Mouse (Mus musculus) heart, adult 8-10 months (tissue): Measurements from ENCODE around the gene Grk1. TPM values are rescaled to one million over a fixed set of nuclear protein-coding genes. Genes with fewer than 3 reads are reported as not detected.

Source experiments
- DNase-seq: peaks from one replicate; pipeline ENCODE4 v3.0.0; 2022; ENCODE audit warnings: low spot score
- total RNA-seq, 4 experiments: library from RNA; stranded (reverse); gene quantifications; 2 replicates each; pipeline ENCODE4 v1.2.4; 2022

Gene Grk1
- total RNA-seq: not detected

DNA sequence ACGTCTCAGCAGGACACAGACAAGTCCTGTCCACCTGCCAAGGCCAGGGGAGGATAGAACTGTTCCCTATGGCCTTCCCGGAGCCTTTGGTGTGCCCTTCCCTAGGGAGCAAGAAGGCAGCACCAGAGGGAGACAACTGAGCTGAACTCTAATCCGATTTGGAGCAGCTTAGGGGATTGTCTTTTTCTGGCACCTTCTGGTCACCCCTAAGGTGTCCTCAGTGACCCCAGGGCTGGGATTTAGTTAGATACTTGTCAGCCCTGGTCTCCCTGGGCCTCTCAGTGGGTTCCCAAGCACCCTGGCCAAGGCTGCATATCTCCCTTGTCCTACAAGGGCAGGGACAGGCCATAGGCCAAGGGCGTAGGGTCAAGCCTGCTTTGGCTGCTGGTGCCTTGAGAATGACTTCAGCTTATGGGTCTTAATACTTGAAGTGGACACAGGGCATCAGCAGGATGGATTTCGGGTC is at the start of gene Grk1:
TSS of gene Grk1 (plus strand) at position 416 of the 466 bp plus-strand sequence.
- DNase-seq: no peak

DNA sequence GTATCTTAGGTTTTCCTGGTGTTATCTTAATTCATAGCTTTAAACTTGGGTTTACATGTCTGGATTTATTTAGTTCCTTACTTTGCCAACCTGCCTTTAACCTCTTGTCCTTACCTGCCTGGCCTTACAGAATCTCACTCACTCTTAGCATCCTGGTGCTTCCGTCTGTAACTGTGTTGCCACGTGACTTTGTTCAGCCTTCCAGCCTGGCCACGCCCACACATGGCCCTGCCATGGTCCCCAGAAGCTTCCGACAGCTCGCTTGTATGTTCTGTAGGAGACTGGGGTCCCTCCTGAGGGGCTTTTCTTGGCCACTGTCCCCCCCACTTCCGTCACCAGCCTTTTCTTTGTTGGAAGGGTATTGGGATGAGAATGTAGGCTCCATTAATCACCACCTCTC is 48.7 kb upstream of the Grk1 start:
- DNase-seq: no peak

DNA sequence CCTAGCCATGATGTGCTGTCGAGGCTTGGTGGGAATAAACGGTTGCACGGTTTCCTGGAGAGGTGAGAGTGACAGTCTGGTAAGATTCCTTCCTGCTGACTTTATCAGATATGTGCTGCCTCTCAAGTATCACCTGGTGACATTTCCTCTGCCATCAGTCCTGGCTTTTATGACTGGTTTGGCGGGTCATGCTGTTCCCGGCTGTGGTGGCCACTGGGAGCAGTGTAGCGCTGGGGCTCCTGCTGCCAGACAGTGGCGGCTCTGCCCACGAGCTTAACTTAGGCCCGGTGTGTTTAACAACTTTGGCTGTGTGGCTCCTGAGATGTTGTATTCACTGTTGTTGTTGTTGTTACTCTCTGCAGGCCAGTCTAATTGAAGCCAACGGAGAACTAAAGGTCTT is 48.2 kb upstream of the Grk1 start:
- DNase-seq: no peak

DNA sequence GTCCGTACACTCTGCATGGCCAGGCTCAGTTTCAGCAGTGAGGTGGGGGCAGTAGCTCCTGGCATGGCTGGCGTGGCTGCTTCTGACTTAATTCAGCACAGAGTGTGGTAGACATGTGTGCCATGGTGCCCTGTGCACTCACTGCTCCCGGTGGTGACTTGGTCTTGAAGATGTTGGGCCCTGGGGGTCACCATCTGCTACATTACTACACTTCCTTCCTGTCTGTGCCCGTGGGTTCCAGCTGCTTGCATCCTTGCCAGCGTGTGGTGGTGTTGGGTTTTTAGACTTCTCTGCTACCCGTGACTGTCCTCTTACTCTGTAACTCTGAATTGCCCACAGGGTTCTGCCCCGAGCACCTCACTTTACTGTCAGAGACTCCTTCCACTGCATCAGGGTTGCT is 44.7 kb upstream of the Grk1 start:
- DNase-seq: no peak

DNA sequence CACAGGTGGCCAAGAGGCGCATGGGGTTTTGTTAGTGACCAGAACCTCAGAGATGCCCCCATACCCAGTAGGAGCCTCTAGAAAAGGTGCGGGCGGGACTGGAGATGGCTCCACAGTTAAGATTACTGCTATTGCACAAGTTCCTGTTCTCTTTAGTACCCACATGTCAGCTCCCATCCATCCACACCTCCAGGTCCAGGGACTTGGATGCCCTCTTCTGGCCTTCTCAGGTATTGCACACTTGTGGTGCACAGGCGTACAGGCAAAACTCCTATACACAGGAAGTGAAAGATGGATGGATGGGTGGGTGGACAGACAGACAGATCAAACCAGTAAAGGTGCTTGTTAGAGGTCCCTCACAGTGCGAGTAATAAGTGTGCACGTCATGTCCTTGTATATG is 43.0 kb upstream of the Grk1 start:
- no peak for DNase-seq

DNA sequence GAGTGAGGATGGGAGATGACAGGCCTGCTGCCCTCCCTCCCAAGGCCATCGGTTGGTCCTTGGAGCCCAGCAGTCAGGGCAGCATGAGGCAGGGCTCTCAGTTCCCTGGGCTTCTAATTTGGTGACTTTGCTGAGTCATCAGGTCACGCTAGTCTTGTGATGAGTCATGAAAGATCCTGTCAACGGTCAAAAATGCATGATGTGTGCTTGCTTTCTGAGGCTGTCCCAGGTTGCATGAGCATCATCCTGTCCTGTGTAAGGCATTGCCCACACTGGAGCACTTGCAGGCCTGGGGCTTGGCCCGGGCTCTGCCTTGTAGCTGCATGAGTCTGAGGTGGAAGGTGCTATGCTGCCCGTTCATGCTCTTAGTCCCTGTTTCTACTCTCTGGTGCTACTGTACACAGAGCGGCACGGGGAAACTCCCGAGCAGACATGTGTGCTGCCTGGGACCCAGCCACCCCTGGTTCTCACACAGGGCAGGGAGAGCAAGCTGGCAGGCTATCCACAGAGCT is 31.7 kb upstream of the Grk1 start:
- no peak for DNase-seq

DNA sequence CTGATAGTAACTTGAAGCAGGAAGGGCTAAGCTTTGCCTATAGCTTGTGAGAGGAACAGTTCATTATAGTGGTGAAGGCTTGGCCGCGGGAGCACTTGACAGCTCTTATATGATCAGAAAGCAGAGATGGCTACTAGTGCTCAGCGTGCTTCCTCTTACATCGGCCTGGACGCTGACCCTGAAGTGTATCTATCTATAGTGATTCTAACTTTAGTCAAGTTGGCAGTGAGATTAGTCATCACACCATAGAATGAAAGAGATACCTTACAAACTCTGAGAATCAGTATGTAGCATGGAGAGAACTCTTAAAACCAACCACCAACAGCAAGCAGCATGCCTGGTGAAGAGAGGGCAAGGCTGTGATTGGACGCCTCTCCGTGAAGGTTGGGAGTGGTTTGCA is 23.3 kb upstream of the Grk1 start:
- DNase-seq: no peak

DNA sequence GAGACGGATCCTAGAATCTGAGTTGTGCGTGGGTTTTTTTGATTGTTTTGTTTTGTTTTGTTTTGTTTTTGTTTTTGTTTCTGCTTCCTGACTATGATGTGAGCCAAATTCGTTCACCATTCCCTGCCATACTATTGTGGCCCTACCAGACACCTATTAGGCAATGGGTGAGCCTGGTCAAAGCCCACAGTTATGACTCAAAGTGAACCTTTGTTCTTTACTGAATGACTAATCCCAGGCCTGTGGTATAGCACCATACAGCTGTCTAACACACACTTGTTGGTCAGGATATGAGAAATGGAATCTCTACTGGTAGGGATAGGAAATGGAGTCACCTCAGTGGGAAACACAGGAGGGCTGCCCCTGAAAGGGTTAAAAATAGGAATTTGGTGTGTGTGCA is 22.3 kb upstream of the Grk1 start:
- no peak for DNase-seq

DNA sequence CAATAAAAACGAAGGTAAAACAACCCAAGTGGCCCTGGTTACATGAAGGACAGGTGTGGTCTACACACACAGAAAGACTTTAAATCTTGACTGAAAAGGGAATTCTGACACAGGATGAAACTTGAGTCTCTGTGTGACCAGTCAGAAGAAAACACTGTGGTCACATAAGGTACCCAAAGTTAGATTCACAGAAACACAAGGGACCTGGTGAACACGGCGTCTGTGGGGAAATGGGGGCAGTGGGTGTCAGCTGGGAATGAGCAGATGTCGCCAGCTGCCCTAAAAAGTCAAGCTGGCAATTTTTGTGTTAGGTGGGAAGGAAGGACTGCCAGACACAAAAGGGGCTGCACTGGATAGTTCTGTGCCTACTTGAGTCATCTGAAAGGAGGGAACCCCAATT is 21.9 kb upstream of the Grk1 start:
- DNase-seq: no peak

DNA sequence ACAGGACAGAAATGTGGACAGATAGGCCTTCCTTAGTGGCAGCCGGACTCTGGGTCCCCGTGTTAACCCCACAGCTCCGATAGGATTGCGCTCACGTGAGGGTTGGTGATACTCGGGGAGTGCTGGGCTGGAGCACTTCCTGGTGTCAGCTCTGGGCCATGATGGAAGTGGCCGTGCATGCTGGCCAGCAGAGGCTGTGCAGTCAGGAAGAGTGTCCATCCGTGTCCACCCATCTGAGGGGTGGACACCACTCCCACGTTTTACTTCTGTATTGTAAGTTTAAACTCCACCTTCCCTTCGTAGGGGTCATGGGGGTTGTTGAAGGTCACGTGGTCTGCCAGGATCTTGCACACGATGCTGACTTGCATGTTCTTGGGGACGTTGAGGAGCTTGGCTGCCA is 18.5 kb upstream of the Grk1 start:
- no peak for DNase-seq

DNA sequence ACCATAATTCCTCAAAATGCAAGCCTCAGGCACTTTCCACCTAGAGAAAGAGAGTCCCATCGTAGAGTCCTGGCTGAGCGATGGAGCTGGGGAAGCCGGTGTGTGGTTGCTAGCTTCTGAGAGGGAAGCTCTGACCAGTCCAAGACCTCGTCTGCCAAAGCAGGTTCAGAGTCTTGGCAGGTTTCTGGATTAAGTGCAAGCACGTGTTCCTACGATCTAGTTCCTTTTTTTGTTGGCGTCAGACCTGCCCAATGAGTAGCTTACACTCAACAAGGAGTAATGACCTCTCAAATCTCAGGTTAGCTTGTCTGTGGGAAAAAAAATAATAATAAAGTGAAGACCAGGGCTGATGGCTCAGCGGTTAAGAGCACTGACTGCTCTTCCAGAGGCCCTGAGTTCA is 17.2 kb upstream of the Grk1 start:
- no peak for DNase-seq

DNA sequence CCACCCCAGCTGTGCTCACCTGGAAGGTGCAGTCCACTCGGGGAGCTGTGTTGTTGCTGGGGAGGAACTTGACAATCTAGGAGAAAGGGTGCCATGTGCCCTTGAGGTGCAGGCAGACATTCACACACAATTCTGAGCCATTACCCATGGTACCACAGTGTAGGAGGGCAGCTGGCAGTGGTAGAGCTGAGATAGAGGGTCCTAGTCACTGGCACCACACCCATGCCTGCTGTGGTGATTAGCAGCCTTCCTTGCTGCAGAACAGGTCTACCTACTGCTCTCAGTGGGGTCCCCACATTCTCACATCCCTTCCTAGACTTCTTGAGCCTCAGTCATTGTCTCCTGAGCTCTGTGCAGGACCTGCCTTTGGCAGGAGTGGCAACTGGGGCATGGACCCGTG is 16.1 kb upstream of the Grk1 start:
- no peak for DNase-seq

DNA sequence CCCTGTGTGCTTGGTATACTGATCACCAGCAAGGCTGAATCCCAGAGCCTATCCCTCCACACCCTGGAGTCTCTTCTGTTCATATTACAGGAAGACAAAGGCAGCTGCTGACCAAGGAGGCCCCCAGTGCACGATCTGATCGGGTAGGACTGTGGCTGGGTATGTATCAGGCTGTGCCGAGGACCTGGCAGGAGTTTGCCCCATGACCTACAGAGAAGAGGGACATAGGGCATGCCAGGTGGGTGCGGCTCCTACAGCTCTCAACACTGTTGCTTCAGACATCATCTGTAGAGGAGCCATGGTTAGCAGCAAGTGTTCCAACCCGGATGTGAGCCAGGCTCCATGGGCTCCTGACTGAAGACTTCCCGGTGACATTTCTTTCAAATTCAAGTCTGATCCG is 11.0 kb upstream of the Grk1 start:
- no peak for DNase-seq

DNA sequence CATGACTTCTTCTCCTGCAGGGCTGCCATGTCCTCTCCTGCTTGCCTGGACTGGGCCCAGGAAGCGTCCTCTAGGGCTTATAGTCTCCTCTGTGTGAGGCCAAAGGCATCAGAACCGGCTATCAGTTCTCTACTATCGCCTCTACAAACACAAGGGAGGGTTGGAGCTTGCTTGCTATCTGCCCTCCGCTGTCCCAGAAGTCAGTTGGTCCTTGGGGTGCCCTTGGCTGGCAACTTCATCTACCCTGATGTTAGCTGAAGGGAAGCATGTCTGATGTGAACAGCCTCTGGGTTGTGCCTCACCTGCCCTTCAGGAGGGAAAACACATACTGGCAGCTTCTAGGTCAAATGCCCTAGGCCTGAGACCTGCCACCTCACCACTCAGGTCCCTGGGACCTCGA is 8.2 kb upstream of the Grk1 start, which contains the start of gene Atp4b:
TSS of gene Atp4b (minus strand) at position 101 of the 400 bp plus-strand sequence.
- no peak for DNase-seq

DNA sequence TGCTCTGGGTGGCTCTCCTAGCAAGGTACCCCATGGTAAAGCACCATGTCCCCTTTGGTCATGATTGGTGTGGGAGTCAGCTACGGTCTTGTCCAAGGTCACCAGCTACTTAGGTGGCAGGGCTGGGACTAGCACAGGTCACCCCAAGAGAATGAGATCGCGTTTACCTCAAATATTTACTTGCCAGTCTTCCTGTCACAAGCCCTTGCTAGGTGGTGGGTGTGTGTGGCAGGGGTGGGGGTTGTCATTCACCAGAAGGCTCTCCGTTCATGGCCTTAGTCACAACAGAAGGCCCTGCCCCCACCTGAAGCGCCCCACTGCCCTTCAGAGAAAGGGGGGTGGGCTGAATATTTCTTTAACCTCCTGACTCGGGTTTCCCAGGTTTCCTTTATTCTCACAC is 1.4 kb upstream of the Grk1 start:
- no peak for DNase-seq

DNA sequence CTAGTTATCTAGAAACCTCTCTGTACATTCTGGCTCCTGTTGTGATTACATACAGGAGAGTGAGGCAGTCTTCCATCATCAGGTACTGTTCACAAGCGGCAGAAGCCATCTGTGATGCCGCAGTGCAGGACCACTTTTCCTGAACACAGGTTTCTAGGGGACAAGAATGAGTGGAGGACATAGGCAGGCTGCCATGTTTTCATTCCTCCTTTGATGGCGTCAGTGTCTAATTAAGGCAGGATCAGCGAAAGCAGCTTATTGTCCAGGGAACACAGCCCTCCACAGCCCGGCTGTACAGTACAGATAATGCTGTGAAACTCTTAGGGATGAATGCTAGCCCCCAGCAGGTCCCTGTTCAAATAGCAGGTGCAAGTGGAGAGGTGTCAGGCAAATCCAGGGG is 1.1 kb downstream of the Grk1 start:
- no peak for DNase-seq

DNA sequence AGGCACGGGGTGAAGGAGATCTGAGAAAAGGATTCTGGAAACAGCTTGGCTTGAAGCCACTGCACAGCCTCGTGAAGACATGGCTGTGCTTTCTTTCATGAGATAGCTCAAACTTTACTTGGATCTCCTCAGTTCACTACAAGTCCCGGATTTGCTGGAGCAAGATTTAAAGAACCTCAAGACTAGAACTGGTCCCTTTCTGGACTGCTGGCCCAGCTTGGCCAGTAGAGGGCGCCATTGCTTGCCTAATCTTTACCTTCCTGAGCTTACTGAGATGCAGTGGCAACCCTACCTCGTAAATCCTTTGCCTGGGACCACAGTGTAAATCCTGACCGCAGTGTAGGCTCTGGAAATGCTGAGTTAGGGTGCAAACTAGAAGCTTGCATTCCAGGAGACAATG is 6.7 kb downstream of the Grk1 start:
- DNase-seq: peak; percentile 57

DNA sequence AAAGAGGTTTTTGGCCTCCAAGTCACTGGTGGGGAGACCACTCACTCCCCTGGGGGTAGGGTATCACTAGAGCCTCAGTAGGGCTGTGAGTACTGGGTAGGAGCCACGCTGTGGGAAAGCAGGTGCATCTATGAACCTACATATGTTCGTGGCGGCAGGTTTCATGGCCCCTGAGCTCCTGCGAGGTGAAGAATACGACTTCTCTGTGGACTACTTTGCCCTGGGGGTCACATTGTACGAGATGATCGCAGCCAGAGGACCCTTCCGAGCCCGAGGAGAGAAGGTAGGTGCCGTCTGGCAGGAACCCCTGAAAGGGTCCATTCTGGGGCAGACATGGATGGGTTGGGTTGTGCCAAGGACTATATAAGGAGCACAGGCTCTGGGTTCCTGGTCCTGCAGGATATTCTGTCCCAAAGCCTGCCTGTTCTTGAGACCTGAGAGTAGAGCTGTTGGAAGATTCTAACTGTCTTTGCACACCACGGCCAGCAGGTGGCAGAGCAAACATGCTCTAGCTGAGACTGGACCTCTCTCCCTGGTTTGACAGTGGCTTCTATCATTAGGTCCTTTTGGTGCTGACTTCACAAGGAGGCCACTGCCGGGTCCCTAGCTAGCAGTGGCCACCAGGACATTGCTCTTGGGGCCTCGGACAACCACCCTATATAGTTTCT is 8.1 kb downstream of the Grk1 start:
- DNase-seq: peak; percentile 52

DNA sequence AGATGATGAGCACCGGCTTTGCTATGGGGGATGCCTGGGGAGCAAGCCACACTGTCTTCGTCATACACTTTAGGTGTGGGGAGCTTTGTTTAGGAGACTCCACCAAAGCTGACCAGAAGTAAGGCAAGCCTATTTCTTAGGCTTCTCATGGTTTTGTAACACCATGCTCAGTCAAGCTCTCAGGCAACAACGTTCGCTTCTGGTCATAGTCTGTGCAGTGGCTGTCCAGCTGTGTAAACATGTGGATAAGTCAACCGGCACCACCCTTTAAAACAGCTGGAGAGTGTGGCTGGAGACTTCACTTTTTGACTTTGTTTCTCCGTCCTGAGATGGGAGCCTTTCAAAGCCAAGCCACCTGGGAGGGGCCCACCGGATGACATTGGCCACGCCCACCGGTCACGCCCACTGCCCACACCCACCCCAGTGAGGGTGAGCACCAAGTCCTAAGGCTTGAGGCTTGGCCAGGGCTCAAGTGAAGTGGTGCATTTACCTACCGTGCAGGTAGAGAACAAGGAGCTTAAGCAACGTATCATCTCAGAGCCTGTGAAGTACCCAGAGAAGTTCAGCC is 9.0 kb downstream of the Grk1 start:
- DNase-seq: no peak

DNA sequence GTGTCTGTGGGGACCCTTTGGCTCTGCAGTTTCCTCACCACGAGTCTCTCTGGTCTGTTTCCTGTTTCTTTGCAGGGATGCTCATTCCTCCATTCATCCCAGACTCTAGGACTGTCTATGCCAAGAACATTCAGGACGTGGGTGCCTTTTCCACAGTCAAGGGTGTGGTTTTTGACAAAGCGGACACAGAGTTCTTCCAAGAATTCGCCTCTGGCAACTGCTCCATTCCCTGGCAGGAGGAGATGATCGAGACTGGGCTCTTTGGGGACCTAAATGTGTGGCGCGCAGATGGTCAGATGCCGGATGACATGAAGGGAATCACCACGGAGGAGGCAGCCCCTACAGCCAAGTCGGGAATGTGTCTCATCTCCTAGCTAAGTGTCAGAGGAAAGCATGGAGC is 11.0 kb downstream of the Grk1 start:
- DNase-seq: no peak

DNA sequence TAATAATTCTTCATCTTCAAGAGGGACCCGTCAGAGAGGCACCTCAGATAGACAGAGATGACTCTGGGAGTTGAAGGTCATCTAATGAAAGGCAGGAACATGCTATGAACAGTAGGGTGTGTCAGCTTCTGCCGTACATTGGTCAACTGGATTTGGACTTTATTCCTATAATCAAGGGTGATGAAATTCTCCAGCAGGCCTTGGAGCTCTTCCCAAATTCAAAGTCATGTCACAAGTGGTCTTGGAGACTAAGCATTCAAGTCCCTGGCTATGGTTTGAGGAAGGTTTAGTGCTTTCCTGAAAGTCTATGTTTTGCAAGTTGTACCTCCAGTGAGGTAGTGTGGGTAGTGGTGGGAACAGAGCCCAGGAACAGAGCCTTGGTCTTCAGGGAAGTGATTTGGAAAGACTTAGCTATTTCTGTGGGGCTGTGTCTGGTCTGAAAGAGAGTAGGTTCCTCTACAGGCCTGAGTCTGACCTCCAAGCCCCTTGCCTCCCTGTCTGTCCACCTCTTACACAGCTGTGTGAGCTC is 14.3 kb downstream of the Grk1 start:
- no peak for DNase-seq

DNA sequence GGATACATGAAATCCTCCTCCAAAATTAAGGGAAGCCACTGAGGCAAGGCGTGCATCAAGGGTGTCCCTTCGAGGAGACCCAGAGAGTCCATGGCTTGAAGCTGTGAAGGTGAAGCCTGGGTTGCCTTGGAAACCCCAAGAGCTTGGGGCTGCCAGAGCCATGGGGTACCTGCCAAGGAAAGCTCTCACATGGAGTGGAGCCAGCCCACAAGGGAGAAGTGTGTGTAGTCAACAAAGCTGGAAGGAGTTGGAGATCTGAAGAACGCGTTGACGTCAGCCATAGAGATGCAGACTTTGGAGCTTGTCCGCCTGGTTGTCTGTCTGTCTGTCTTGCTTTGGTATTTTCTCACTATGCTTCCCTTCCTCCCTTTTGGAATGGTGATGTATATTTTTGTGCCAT is 16.1 kb downstream of the Grk1 start:
- DNase-seq: no peak

DNA sequence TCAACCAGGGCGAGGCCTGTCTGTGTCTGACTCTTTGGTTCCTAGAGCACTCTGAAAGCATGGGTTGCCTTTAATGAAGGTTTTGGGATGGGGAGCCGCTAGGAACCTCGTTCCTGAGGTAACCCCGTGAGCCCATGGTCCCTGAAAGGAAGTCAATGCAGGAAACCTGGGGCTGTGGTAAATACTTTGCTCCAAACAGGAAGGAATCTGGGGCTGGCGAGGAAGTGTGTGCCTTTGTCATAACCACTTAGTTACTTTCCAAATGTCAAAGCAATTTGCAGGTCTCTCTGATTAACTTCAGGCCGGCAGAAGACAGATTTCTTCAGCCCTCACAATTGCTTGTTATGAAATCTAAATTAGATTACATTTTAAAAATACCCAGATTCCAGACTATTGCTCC is 22.5 kb downstream of the Grk1 start:
- peak; percentile 59 for DNase-seq
